Mouse (Mus musculus) cerebellum, adult (tissue): ENCODE measurements around the gene Mark4.

ENCODE experiments used
- ATAC-seq: cut with Nextera tagmentation; 2 replicates; pipeline ENCODE4 v1.9.2; 2017; ENCODE audit warnings: mild to moderate bottlenecking, moderate library complexity, mixed read lengths; ENCODE audit not compliant: insufficient number of reproducible peaks, low FRiP score, low TSS enrichment

The Mark4 gene

GRCm38 (mm10) chr7:19443344-19443743 lies 15.3 kb downstream of the Mark4 start:
- peak; percentile 54; the same call in 1 of the 2 replicates for ATAC-seq

- ATAC-seq: no peak
Observed at GRCm38 (mm10) chr7:19441448-19442091, 17.1 kb downstream of the Mark4 start.

GRCm38 (mm10) chr7:19437048-19437447 lies 21.6 kb downstream of the Mark4 start:
- ATAC-seq: no peak

GRCm38 (mm10) chr7:19436276-19436675 lies 22.3 kb downstream of the Mark4 start:
- ATAC-seq: no peak

GRCm38 (mm10) chr7:19432475-19432874 lies 26.1 kb downstream of the Mark4 start:
- ATAC-seq: no peak

GRCm38 (mm10) chr7:19430402-19430801 lies 28.2 kb downstream of the Mark4 start:
- no peak for ATAC-seq

- no peak for ATAC-seq
Observed at GRCm38 (mm10) chr7:19429726-19430125, 28.9 kb downstream of the Mark4 start.

- ATAC-seq: no peak
Observed at GRCm38 (mm10) chr7:19427999-19428650, 30.5 kb downstream of the Mark4 start.

- no peak for ATAC-seq
Observed at GRCm38 (mm10) chr7:19426888-19427287, 31.7 kb downstream of the Mark4 start.

GRCm38 (mm10) chr7:19426349-19426748 lies 32.3 kb downstream of the Mark4 start:
- no peak for ATAC-seq

- no peak for ATAC-seq
Observed at GRCm38 (mm10) chr7:19424051-19424450, 34.6 kb downstream of the Mark4 start.

- no peak for ATAC-seq
Observed at GRCm38 (mm10) chr7:19423083-19423482, 35.5 kb downstream of the Mark4 start.

GRCm38 (mm10) chr7:19420821-19421636 lies 37.6 kb downstream of the Mark4 start:
- peak; percentile 79; the same call in 1 of the 2 replicates for ATAC-seq

- ATAC-seq: no peak
Observed at GRCm38 (mm10) chr7:19420121-19420520, 38.5 kb downstream of the Mark4 start.

GRCm38 (mm10) chr7:19416590-19416989 lies 42.0 kb downstream of the Mark4 start:
- ATAC-seq: no peak

GRCm38 (mm10) chr7:19413525-19413924 lies 45.1 kb downstream of the Mark4 start:
- no peak for ATAC-seq

GRCm38 (mm10) chr7:19411783-19412182 lies 46.8 kb downstream of the Mark4 start:
- no peak for ATAC-seq

- ATAC-seq: no peak
Observed at GRCm38 (mm10) chr7:19410766-19411344, 47.8 kb downstream of the Mark4 start.

- no peak for ATAC-seq
Observed at GRCm38 (mm10) chr7:19409753-19410152, 48.9 kb downstream of the Mark4 start.

GRCm38 (mm10) chr7:19405417-19405816 lies 53.2 kb downstream of the Mark4 start:
- ATAC-seq: peak; percentile 61; the same call in 1 of the 2 replicates

- no peak for ATAC-seq
Observed at GRCm38 (mm10) chr7:19404476-19404875, 54.1 kb downstream of the Mark4 start, which contains the start of gene Ckm. TSS of gene Ckm (plus strand) at chr7:19404776.
